Mouse (Mus musculus): ENCODE measurements around the gene Mov10l1. TPM values are rescaled to one million over a fixed set of nuclear protein-coding genes. Genes with fewer than 3 reads are reported as not detected.

Mov10l1 gene
- polyA plus RNA-seq (2012; rRNA removed): not detected in 2 replicates

DNA sequence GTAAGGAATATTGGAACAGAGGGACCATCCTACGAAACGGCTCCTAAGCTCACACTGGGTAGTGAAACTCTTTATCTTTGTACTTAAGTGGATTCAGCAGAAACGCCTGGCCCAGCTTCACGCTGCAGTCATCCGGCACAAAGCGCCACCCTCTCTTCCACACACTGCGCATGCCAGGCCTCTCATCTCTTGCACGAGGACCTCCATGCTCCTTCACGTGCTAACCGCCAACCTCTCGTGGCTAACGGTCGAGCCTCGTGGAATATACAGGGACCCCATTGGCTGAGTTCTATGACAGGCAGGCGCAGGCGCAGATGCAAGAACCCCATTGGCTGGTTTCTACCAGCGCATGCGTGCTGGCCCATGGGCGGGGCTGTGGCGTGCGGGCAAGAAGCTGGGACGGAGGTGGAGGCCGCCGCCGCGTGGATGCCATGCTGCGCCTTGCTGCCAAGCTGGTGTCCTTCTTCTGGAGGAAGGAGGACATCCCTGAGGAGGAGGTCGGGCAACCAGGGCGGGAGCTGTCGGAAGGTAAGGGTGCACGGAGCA, at the start of gene Mov10l1:
TSS of gene Mov10l1 (plus strand) at position 376 of the 546 bp plus-strand sequence.

GRCm38 (mm10) chr15:88954368-88955072, 28.2 kb upstream of the Mov10l1 start, which contains the start of gene Ttll8:
Gene Ttll8, minus strand, starts transcription at chr15:88954418.

GRCm38 (mm10) chr15:88978281-88979137, 4.2 kb upstream of the Mov10l1 start, which contains the start of gene Mlc1:
Gene Mlc1, minus strand, starts transcription at chr15:88979007.

DNA sequence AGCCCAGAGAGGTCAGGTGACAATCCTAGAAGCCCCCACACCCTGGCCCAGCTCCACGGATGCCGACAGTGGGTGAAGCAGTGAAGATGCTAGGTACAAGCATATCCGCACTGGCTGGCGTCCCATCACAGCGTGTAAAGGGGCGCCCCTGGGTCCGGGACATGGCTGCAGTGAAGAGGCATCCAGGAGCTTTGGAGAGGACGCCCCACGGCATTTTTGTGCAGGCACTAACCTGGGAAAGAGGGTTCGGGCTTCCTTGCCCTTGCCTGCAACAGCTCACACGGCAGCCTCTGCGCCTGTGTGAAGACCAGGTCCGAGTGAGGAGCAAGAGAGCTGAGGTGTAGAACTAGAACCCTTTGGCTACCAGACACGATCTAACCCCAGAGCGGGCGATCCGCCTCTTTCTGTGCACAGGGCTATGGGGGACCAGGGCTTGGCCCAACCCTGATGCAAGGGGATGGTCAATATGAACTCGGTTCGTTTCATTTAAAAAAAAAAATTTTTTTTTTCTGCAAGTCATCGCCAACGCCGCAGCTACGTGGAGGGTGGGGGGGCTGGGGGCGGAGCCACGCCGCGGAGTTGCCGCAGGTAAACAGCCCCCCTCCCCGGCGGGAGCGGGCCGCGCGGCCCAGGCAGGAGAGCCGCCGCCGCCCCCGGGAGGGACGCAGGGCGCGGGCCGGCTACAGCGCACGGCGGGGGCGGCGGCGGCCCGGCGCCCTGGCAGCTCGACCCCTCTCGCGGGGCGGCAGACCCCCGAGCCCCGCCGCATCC, 76.6 kb downstream of the Mov10l1 start, which contains the start of gene Panx2:
TSS of gene Panx2 (plus strand) at position 574 of the 771 bp plus-strand sequence.

DNA sequence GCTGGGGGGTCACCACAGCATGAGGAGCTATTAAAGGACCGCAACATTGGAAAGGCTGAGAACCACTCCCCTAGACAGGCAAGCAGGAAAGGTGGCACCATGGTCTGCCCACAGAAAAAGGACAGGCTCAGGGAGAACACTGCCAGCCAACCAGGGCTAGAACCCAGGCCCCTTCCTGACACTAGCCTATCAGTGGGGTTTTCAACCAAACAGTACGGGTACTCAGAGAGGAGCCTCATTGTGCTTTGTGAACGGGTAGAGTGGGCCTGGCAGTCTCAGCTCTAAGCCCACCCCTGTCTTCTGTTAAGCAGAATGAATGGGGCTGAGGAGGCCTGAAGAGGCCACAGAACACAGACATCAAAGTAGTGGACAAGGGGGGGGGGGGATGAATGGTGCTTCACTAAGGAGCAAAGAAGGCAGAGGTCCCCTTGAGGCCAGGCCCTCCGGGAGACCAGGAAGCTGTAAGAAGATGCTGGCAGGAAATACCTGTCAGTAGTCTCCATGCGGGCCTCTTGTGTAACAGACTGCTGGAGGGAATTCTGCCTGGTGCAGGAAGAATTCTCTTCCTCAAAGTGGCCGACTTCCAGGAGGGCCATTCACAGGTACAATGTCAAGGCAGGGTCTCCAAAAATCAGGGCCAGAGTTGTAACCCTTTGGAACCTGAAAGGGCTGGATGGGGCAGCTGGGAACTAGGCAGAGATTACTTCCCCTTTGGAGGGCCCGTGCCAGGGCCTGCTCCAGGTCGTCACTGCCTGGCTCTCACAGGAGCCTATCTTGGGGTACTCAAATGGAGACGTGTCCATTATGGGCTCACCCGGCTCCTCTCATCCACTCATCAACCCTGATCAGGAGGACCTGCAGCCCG, 92.1 kb downstream of the Mov10l1 start, which contains the start of gene Trabd:
TSS of gene Trabd (plus strand) at position 512 of the 865 bp plus-strand sequence.

DNA sequence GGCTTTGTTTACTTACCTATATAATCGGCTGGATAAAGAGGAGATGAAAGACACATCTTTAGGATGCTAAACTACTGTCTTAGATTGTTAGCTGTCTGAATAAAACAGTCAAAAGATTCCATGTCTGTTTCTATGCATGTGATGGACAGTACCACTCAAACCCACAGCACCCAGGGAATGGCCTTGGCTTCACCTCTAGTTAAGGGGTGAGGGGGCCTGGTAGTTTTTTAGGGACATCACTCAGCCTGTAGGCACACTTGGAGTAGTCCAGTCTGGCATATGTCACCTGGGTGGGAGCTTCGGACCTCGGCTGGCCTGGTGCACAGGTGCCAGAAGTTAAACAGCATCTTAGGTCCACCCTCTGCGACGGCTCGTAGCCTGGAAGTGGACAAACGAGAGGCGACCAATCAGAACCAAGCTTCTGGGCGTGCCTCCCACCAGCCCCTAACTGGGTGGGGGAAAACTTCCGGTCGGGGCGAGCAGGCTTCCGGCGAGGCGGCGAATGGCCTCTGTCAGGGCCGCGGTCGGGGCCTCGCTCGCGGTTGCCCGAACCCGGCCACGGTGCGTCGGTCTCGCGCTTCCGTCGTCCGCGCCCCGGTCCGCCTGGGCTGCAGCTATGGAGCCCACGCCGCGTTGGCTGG, 106.0 kb downstream of the Mov10l1 start, which contains the start of gene Selenoo:
TSS of gene Selenoo (plus strand) at position 478 of the 641 bp plus-strand sequence.

Other genes starting within 250 kb of the Mov10l1 start
- 14.6 and 18.1 TPM in 2 replicates for gene Brd1, start 248.7 kb upstream of the Mov10l1 start, polyA plus RNA-seq (2012; rRNA removed)
- 3.9 and 5.7 TPM in 2 replicates for gene Zbed4, start 231.2 kb upstream of the Mov10l1 start, polyA plus RNA-seq (2012; rRNA removed)
- gene Alg12, start 163.6 kb upstream of the Mov10l1 start, polyA plus RNA-seq (2012; rRNA removed): 22.3 and 22.6 TPM in 2 replicates
- 49.6 and 56.6 TPM in 2 replicates for gene Creld2, start 163.3 kb upstream of the Mov10l1 start, polyA plus RNA-seq (2012; rRNA removed)
- gene Pim3, start 120.7 kb upstream of the Mov10l1 start, polyA plus RNA-seq (2012; rRNA removed): 77.2 and 79.2 TPM in 2 replicates
- gene Ttll8, start 28.5 kb upstream of the Mov10l1 start, polyA plus RNA-seq (2012; rRNA removed): not detected in 2 replicates
- gene Mlc1, start 3.9 kb upstream of the Mov10l1 start, polyA plus RNA-seq (2012; rRNA removed): not detected in 2 replicates
- 0.36 and 0.52 TPM in 2 replicates for gene Panx2, start 76.8 kb downstream of the Mov10l1 start, polyA plus RNA-seq (2012; rRNA removed)
- gene Trabd, start 92.2 kb downstream of the Mov10l1 start, polyA plus RNA-seq (2012; rRNA removed): 79.8 and 87.2 TPM in 2 replicates
- gene Selenoo, start 106.2 kb downstream of the Mov10l1 start, polyA plus RNA-seq (2012; rRNA removed): 66.7 and 76.7 TPM in 2 replicates
- gene Tubgcp6, start 140.2 kb downstream of the Mov10l1 start, polyA plus RNA-seq (2012; rRNA removed): 27.6 and 29.1 TPM in 2 replicates
- 34.5 and 42.0 TPM in 2 replicates for gene Hdac10, start 145.8 kb downstream of the Mov10l1 start, polyA plus RNA-seq (2012; rRNA removed)
- gene Mapk12, start 157.8 kb downstream of the Mov10l1 start, polyA plus RNA-seq (2012; rRNA removed): 4.7 and 4.8 TPM in 2 replicates
- gene Mapk11, start 166.7 kb downstream of the Mov10l1 start, polyA plus RNA-seq (2012; rRNA removed): 3.1 and 3.6 TPM in 2 replicates
- 407 and 411 TPM in 2 replicates for gene Plxnb2, start 197.9 kb downstream of the Mov10l1 start, polyA plus RNA-seq (2012; rRNA removed)
- 13.8 and 18.4 TPM in 2 replicates for gene Dennd6b, start 213.6 kb downstream of the Mov10l1 start, polyA plus RNA-seq (2012; rRNA removed)
- gene Ppp6r2, start 228.6 kb downstream of the Mov10l1 start, polyA plus RNA-seq (2012; rRNA removed): 241 and 282 TPM in 2 replicates